Mouse (Mus musculus) heart, adult 9 months (tissue): ENCODE data around the gene Nek5.

Source experiments
- DNase-seq, 2 experiments: peaks; one replicate each; pipeline ENCODE4 v3.0.0; 2022; ENCODE audit warnings: low spot score in 2 of 2

Nek5 gene

GRCm38 (mm10) chr8:22089226-22089625 lies 35.6 kb downstream of the Nek5 start:
- DNase-seq, result no peak

DNA sequence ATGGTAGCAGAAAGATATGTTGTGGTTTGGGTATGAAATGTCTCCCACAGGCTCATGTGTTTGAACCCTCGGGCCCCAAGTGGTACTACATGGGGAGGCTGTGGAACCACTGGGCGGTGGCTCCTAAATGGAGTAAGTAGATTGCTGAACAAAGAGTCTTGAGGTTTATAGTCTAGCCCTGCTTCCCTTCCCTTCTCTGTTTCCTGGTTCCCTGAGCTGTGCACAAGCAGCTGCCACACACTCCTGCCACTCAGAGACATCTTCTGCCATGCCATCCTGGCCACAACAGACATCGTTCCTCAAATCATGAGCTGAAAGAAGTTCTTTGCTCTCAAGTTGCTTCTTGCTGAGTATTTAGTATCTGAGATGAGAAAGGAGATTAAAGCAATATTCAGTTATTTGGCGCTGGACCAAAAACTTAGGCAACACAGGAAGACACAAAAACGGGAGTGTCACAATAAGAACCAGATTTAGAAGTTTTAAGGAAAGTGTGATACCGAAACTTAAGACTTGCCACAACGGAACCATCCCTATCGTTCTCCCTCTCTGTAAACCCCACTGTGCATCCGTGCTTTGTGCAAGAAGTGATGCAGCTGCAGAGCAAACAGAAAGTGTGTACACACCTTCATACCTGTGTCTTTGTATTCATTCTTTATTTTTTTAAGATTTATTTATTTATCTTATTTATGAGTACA lies 45.4 kb downstream of the Nek5 start:
- DNase-seq, result no peak

GRCm38 (mm10) chr8:22061126-22061525 lies 63.7 kb downstream of the Nek5 start:
- no peak for DNase-seq

GRCm38 (mm10) chr8:22060446-22060889 lies 64.4 kb downstream of the Nek5 start, which contains the start of gene Alg11:
Alg11 (plus strand) TSS chr8:22060721.
- peak; percentile 95 for DNase-seq

- no peak for DNase-seq
Measured at GRCm38 (mm10) chr8:22059821-22060445, 64.9 kb downstream of the Nek5 start, which contains the start of gene Atp7b. Atp7b (minus strand) TSS chr8:22060305.

DNA sequence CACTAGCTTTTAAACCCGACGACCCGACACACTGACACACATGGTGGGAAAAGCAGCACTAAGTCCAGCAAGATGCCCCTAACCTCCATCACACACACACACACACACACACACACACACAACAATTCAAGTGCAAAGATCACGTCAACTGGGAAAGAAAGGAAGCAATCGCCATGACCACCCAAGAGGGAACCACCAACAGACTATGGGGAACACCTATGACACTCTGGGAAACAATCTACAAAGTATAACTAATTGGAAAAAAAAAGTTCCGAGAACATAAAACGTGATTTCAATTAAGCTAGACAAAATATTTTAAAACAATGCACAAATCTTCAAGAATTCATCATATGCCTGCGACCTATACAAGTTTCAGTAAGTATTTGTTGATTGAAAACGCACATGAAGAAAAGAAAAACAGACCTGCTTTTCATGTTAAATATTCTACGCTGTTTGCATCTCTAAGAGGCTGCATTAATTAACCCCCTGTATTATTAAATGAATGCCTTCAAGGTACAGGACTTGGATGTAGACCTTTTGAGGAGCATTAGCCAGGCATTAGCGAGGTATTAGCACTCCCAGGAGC lies 65.6 kb downstream of the Nek5 start:
- DNase-seq, result no peak

GRCm38 (mm10) chr8:22058368-22058767 lies 66.5 kb downstream of the Nek5 start:
- no peak for DNase-seq

- DNase-seq, result no peak
Measured at GRCm38 (mm10) chr8:22056850-22057249, 68.0 kb downstream of the Nek5 start.

DNA sequence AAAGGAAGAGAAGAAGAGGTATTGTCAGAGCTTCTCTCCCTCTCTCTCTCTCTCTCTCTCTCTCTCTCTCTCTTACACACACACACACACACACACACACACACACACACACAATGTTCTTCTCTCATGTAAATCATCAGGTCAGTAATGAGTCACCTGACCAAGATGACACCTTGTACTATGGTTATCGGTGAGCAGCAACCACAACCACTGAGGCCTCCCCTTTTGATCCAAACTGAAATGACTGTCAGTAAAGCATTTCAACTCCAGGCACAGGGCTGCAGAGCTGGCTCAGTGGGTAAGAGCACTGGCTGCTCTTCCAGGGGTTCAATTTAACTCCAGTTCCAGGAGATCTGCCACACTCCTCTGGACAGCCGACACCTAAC lies 69.4 kb downstream of the Nek5 start:
- DNase-seq, result no peak

GRCm38 (mm10) chr8:22054674-22055491 lies 70.0 kb downstream of the Nek5 start:
- DNase-seq, result no peak

GRCm38 (mm10) chr8:22047699-22048464 lies 77.0 kb downstream of the Nek5 start:
- DNase-seq, result peak in 1 of 2 experiments; percentile 4

- DNase-seq, result no peak
Measured at GRCm38 (mm10) chr8:22043706-22044105, 81.1 kb downstream of the Nek5 start.

GRCm38 (mm10) chr8:22042515-22042914 lies 82.3 kb downstream of the Nek5 start:
- DNase-seq, result no peak

GRCm38 (mm10) chr8:22040153-22040509 lies 84.7 kb downstream of the Nek5 start:
- no peak for DNase-seq

DNA sequence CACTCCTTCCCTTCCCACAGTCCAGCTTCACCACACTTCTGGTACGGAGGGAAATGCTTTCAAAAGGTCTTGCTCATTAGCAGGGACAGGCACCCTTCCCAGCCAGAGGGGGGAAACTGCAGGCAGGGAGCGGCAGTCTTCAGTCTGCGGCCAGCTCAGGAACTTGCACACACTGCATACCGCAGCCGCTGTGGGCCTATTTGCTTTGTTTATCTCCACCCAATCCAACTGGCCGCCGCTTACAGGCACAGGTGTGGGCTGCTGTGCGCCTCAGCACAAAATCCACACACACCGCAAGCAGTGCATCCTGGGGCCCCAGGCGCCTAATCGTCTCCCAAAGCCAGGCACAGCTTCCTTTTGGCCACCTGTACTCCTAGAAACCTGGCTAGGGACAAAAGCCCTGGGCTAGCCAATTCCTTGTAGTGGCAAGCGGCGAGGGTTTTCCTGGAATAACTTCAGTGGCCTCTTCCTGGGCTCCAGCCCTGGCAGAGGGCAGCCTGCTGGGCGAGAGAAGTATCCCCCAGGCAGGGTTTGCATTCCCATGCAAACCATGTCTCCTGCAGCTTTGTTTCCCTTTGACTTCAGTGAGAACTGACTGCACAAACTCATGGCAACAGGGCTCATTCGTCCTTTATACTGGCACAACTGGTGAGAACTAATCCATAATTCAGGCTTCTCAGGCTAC lies 85.2 kb downstream of the Nek5 start:
- no peak for DNase-seq

DNA sequence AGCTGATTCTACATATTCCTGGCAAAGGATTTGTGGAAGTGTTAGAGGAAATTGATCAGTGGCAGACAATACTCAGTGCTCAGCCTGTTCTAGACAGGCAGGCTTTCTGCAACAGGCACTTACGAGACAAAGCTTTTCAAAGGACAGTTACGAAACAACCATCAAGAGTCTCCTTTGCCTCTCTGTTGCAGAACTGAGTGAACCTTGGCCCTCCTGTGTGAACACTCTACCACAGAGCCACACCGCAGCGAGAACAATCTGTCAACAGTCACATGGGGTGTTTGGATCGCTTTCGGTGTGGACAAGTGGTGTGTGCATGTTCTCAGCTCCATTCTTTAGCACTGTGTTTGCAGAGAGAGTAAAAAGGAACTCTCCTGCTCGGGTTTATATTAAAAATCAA lies 87.8 kb downstream of the Nek5 start:
- DNase-seq, result no peak

DNA sequence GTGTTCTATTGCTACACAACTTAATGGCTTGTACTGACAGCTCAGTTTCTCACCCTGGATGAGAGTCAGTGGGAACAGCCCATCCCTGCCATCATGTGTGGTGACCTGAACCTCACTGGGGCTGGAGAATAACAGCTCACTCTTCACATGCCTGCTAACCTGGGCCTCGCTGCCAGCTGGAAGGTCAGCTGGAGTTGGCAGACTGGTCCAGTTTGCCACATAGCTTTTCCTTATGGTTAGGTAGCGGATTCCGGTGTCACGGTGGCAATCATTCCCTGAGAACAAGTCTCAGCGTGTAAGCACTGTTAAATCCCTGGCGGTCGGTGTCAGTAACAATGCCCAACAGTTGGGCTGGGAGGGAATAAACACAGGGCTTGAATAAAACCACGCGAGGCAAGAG lies 88.7 kb downstream of the Nek5 start:
- DNase-seq, result no peak

DNA sequence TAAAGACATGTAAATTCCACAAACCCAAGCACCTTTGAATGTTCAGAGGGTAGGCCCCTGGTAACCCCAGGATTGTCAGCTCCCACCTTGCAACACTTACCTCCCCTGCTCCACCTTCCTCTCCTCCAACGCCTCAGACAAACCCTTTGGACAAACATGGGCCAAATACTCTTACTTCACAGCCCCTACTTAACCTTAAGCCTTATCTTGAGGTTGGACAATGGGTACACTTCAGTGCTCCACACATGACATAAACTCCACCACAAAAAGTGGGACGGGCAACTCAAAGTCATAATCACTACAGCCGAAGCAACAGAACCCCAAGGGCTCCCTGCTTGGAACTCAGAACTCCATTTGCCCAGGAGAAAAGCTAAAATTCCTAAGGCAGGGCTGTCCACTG lies 93.9 kb downstream of the Nek5 start:
- DNase-seq, result no peak

DNA sequence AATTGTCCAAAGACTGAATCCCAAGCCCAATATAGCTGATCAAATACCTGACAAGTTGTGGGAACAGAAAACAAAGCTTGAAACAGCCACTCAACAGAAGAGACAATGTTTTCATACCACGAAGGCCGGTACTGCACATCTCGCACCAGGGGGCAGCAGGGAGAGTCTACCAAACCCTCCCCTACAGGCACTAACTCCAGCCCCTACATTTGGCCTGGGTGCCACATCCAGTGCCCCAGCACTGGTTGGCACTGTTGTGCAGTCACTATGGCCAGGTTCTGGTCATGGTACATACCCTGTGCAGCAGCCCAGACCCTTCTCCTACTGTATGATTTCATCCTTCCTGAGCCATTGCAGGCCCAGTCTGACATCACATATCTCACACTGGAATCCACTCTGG lies 95.9 kb downstream of the Nek5 start:
- no peak for DNase-seq

DNA sequence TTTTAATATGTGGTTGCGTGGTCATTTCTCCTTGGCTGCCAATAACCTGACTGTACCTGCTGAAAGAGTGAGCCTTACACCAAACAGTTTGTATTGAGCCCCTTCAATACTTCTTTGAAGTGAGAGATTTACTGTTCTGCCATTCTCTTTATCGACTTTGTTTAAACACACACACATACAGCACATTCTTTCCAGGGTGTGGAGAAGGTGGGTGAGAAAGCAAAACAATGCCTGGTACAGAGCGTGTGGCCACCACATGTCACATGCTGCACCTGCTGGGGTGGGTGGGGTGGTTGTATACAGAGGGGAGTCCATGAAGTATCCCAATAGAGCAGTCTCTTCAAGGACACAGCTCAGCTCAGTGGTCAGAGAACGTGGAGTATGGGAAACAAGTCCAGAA lies 99.6 kb downstream of the Nek5 start:
- DNase-seq, result no peak
